Mouse (Mus musculus): ENCODE data around the gene Lrrc9. TPM values are rescaled to one million over a fixed set of nuclear protein-coding genes. Genes with fewer than 3 reads are reported as not detected.

Lrrc9 gene
- total RNA-seq, 4 experiments from 2014 or later: 1.5 to 3.3 (median 2.4) TPM

Small RNAs within 50 kb of the gene (microRNA-seq; reads per million reads assigned to microRNA genes)
- 0 reads per million in 2 experiments for gene Gm44392

Other genes starting within 250 kb of the Lrrc9 start
- 10 to 100 TPM; 29.4 to 51.8 (median 36.0) TPM for gene Rtn1, start 32.8 kb upstream of the Lrrc9 start, total RNA-seq (2022)
- gene Pcnx4, start 94.5 kb downstream of the Lrrc9 start, total RNA-seq (2022): 10 to 100 TPM in 2 of 4 experiments, 1 to 10 TPM in 2; 8.7 to 12.7 (median 10.7) TPM
- not detected for gene Gm4756, start 207.8 kb downstream of the Lrrc9 start, total RNA-seq (2022)
- 100 to 1,000 TPM; 112 to 216 (median 160) TPM for gene Dhrs7, start 223.0 kb downstream of the Lrrc9 start, total RNA-seq (2022)

Data from adrenal gland, adult 8-10 months (tissue).